Mouse (Mus musculus): ENCODE data around the gene Btf3l4. TPM values are rescaled to one million over a fixed set of nuclear protein-coding genes. Genes with fewer than 3 reads are reported as not detected.

Gene Btf3l4
- polyA plus RNA-seq, 1 experiment from 2014 or later: 194 TPM

Other genes with a start within 250 kb of the Btf3l4 start
- gene Cc2d1b, start 213.7 kb downstream of the Btf3l4 start, polyA plus RNA-seq (2014; fragmentation: Nextera tagmentation; extraction: Ambion mirVana): 16.5 and 23.0 TPM in 2 replicates
- 2.5 and 4.7 TPM in 2 replicates for gene 3110021N24Rik, start 114.0 kb downstream of the Btf3l4 start, polyA plus RNA-seq (2014; fragmentation: Nextera tagmentation; extraction: Ambion mirVana)
- gene Zfyve9, start 52.8 kb downstream of the Btf3l4 start, polyA plus RNA-seq (2014; fragmentation: Nextera tagmentation; extraction: Ambion mirVana): 7.7 and 14.5 TPM in 2 replicates
- gene Txndc12, start 987 bp upstream of the Btf3l4 start, polyA plus RNA-seq (2014; fragmentation: Nextera tagmentation; extraction: Ambion mirVana): 75.7 and 82.3 TPM in 2 replicates
- gene Kti12, start 14.2 kb upstream of the Btf3l4 start, polyA plus RNA-seq (2014; fragmentation: Nextera tagmentation; extraction: Ambion mirVana): 24.7 and 27.8 TPM in 2 replicates
- 0.60 and 1.6 TPM in 2 replicates for gene A730015C16Rik, start 15.0 kb upstream of the Btf3l4 start, polyA plus RNA-seq (2014; fragmentation: Nextera tagmentation; extraction: Ambion mirVana)
- 141 and 213 TPM in 2 replicates for gene Rab3b, start 45.4 kb upstream of the Btf3l4 start, polyA plus RNA-seq (2014; fragmentation: Nextera tagmentation; extraction: Ambion mirVana)
- gene Nrd1, start 167.0 kb upstream of the Btf3l4 start, polyA plus RNA-seq (2014; fragmentation: Nextera tagmentation; extraction: Ambion mirVana): 67.4 and 72.6 TPM in 2 replicates

Data from neural tube, embryonic 14.5 days (tissue).